Mouse (Mus musculus) small intestine, adult 2 months (tissue): Measurements from ENCODE around the gene Arl6ip1. TPM values are rescaled to one million over a fixed set of nuclear protein-coding genes. Genes with fewer than 3 reads are reported as not detected.
"Not testable (repeated sequence)": the region's sequence is repeated elsewhere in the genome, so short reads cannot be mapped to it uniquely, and the experiment has no call there.

Source experiments
- H3K27ac ChIP-seq: fragments of 200-500 bp; 2 replicates; pipeline ENCODE4 v1.5.1; 2012; ENCODE audit warnings: low read depth, low read length, control low read depth, inconsistent platforms; ENCODE audit not compliant: insufficient read depth
- H3K27me3 ChIP-seq: fragments of 200-500 bp; 2 replicates; pipeline ENCODE4 v1.6.1; 2012; ENCODE audit warnings: mild to moderate bottlenecking, moderate library complexity, low read length, inconsistent platforms; ENCODE audit not compliant: control insufficient read depth, insufficient read depth
- H3K36me3 ChIP-seq: fragments of 200-500 bp; 2 replicates; pipeline ENCODE4 v1.6.1; 2012; ENCODE audit warnings: mild to moderate bottlenecking, low read length, control low read depth, inconsistent platforms; ENCODE audit not compliant: control insufficient read depth, insufficient read depth
- H3K4me1 ChIP-seq: fragments of 200-500 bp; 2 replicates; pipeline ENCODE4 v1.6.1; 2012; ENCODE audit warnings: low read length, inconsistent platforms, mixed read lengths; ENCODE audit not compliant: control insufficient read depth, insufficient read depth, insufficient read length
- H3K4me3 ChIP-seq: fragments of 200-500 bp; 2 replicates; pipeline ENCODE4 v1.5.1; 2012; ENCODE audit warnings: low read depth, mild to moderate bottlenecking, control low read depth, inconsistent platforms, low read length, moderate library complexity
- CTCF ChIP-seq: fragments of 200-500 bp; IDR thresholded peaks from 2 replicates; pipeline ENCODE4 v1.5.1; 2012; ENCODE audit warnings: low read depth, mild to moderate bottlenecking, control low read depth, inconsistent platforms, low read length, moderate library complexity, mixed read lengths; ENCODE audit not compliant: insufficient replicate concordance, insufficient read length; ENCODE audit errors: extremely low read depth
- POLR2A ChIP-seq: fragments of 200-500 bp; IDR thresholded peaks from 2 replicates; pipeline ENCODE4 v1.6.1; 2012; ENCODE audit warnings: low read depth, mild to moderate bottlenecking, control low read depth, inconsistent platforms, low read length, moderate library complexity
- WGBS: fragments of 180-500 bp; shearing (Covaris S2); methylation state at CpG from one replicate; pipeline ENCODE4 v1.1.7; 2018; 5-methylcytosine and 5-hydroxymethylcytosine counted together
- polyA plus RNA-seq: library from polyadenylated mRNA; depleted of rRNA; stranded (reverse); fragments of >200 nt; gene quantifications from 2 replicates; pipeline ENCODE4 v1.2.3, GENCODE M21; 2012; rRNA removed

Gene Arl6ip1
- 44.8 and 99.7 TPM in 2 replicates for polyA plus RNA-seq

GRCm38 (mm10) chr7:118129430-118130041, at the start of gene Arl6ip1:
Gene Arl6ip1 (minus strand): TSS chr7:118129662.
- no peaks in the 10 kb centered on the region for H3K27me3 ChIP-seq
- H3K4me1 ChIP-seq, result peaks cover 2% of the 10 kb centered on the region; the same call in 1 of the 2 replicates
- under 1% methylated on average over 39 of the region's 39 CpGs for WGBS
- H3K4me3 ChIP-seq, result peak within 1 kb of the TSS; percentile 72
- H3K27ac ChIP-seq, result peak within 1 kb of the TSS; percentile 94
- H3K36me3 ChIP-seq, result peaks cover 20% of the 10 kb centered on the region
- TF ChIP-seq POLR2A, result peak; percentile 99
- TF ChIP-seq CTCF, result no peak

- H3K36me3 ChIP-seq, result peaks cover 67% of the 10 kb centered on the region
- no peaks in the 10 kb centered on the region for H3K4me1 ChIP-seq
- H3K27ac ChIP-seq, result no peak overlapping the region
- TF ChIP-seq POLR2A, result no peak
- TF ChIP-seq CTCF, result no peak
- no peaks in the 10 kb centered on the region for H3K27me3 ChIP-seq
- H3K4me3 ChIP-seq, result no peak overlapping the region
- 69% methylated on average over 1 of the region's 1 CpGs for WGBS
Measured at GRCm38 (mm10) chr7:118175821-118176355, 46.4 kb upstream of the Arl6ip1 start.

- H3K36me3 ChIP-seq, result peaks cover 68% of the 10 kb centered on the region
- H3K4me1 ChIP-seq, H3K4me3 ChIP-seq, H3K27me3 ChIP-seq, H3K27ac ChIP-seq: not testable (repeated sequence)
- 85% methylated on average over 2 of the region's 2 CpGs for WGBS
Measured at GRCm38 (mm10) chr7:118170125-118170524, 40.7 kb upstream of the Arl6ip1 start.

- Histone ChIP-seq H3K4me3 (no peak overlapping the region), H3K4me1 (no peaks in the 10 kb centered on the region), H3K27me3 (no peaks in the 10 kb centered on the region), H3K27ac (no peak overlapping the region), H3K36me3 (peaks cover 49% of the 10 kb centered on the region)
- 94% methylated on average over 8 of the region's 8 CpGs for WGBS
- TF ChIP-seq CTCF (no peak), POLR2A (no peak)
Measured at GRCm38 (mm10) chr7:118163006-118163405, 33.5 kb upstream of the Arl6ip1 start.

- TF ChIP-seq POLR2A, result no peak
- Histone ChIP-seq H3K4me1 (no peaks in the 10 kb centered on the region), H3K36me3 (peaks cover 49% of the 10 kb centered on the region), H3K27ac (no peak overlapping the region), H3K27me3 (no peaks in the 10 kb centered on the region), H3K4me3 (no peak overlapping the region)
- 80% methylated on average over 3 of the region's 3 CpGs for WGBS
Measured at GRCm38 (mm10) chr7:118160121-118160520, 30.7 kb upstream of the Arl6ip1 start.

GRCm38 (mm10) chr7:118156461-118156860, 27.0 kb upstream of the Arl6ip1 start:
- H3K27me3 ChIP-seq, result no peaks in the 10 kb centered on the region
- H3K27ac ChIP-seq, result no peak overlapping the region
- H3K4me1 ChIP-seq, result no peaks in the 10 kb centered on the region
- H3K36me3 ChIP-seq, result peaks cover 69% of the 10 kb centered on the region
- 92% methylated on average over 7 of the region's 7 CpGs for WGBS
- H3K4me3 ChIP-seq, result no peak overlapping the region
- TF ChIP-seq CTCF (no peak), POLR2A (no peak)

- Histone ChIP-seq H3K27ac (no peak overlapping the region), H3K4me3 (no peak overlapping the region), H3K27me3 (no peaks in the 10 kb centered on the region), H3K36me3 (peaks cover 67% of the 10 kb centered on the region), H3K4me1 (no peaks in the 10 kb centered on the region)
- 85% methylated on average over 6 of the region's 6 CpGs for WGBS
- TF ChIP-seq CTCF (no peak), POLR2A (no peak)
Measured at GRCm38 (mm10) chr7:118154150-118154549, 24.7 kb upstream of the Arl6ip1 start.

GRCm38 (mm10) chr7:118143602-118144001, 14.1 kb upstream of the Arl6ip1 start:
- no peaks in the 10 kb centered on the region for H3K27me3 ChIP-seq
- no peaks in the 10 kb centered on the region for H3K4me1 ChIP-seq
- H3K27ac ChIP-seq, result no peak overlapping the region
- H3K4me3 ChIP-seq, result no peak overlapping the region
- TF ChIP-seq CTCF (no peak), POLR2A (no peak)
- 78% methylated on average over 3 of the region's 3 CpGs for WGBS
- peaks cover 68% of the 10 kb centered on the region for H3K36me3 ChIP-seq
